Mouse (Mus musculus) frontal cortex, postnatal 10 days (tissue): ENCODE measurements around the gene Nynrin.

Source experiments
- DNase-seq, 2 experiments: peaks; one replicate each; pipeline ENCODE4 v3.0.0; 2022; ENCODE audit warnings: low spot score in 2 of 2, mixed read lengths in 1 of 2

The Nynrin gene

DNA sequence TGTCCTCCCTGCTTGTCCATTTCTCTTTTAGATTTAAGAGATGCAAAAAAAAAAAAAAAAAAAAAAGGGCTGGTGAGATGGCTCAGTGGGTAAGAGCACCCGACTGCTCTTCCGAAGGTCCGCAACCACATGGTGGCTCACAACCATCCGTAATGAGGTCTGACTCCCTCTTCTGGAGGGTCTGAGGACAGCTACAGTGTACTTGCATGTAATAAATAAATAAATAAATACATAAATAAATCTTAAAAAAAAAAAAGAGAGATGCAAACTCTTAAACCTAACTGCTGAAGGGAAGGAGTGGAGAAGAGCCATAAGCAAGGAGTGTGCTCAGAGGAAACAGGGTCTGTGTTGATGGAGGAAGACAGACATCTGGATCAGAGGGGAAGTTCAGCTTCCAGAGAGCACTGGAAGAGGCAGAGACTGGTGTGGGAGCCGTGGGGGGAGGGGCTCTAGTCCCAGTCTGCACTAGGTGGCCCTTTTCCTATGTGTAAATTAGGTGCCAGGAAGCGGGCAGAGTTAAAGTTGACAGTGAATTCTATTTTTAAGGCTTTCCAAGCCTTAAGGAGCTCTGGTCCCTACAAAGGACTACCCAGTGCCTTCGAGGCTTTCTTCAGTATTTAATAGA is 24.6 kb downstream of the Nynrin start:
- no peak for DNase-seq

DNA sequence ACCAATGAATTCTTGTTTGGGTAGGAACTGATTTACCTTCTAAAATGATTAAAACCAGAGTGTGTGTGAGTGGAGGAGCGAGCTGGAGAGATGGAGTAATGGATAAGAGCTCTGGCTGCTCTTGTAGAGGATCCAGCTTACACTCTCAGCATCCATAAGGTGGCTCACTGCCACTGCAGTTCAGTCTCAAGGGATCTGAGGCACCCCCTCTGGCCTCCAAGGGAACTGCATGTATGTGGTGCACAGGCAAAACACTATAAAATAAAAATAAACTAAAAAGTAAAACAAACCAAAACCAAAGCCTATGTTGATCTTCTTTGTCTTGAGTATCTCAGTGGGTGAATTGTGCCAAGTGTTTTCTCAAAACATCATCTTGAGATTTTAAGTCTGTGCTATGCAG is 25.8 kb downstream of the Nynrin start:
- peak; percentile 65 to 76 for DNase-seq

DNA sequence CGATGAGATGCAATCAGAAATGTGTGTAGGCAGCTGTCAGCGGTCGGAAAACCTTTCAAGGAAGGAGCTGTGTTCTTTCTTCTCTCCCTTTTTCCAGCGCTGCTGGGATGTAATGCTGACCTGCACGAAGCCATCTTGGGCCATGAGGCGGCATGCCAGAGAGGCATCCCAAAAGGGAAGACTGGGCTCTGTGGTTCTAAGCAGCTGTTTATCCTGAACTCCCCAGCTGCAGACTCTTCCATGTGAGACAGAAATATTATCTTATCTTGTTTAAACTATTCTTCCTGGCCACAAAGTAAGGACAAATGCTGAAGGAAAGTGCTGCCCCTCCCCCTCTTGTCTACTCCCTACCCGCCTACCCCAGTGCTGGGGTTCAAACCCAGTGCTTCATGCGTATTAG is 27.2 kb downstream of the Nynrin start:
- no peak for DNase-seq

DNA sequence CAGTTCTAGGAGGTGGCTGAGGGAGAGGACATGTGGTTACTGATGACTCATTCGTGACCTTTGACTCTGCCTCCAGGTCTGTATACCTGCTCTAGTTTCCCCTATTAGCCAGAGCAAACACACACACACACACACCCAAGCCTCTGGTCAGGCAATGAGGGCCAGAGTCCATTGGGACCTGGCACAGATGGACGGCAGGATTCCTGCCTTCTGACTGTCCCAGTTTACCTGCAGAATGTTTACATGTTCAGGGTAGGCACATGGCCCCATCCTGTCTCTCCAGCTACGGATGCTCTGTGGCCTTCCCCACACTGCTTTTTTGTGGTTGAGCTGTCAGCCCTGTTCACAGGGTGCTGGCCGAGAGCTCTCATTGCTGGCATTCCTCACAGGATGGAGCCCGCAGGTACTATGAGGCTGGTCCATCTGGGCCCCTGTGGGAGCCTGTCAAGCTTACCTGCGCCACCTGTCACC is 28.4 kb downstream of the Nynrin start:
- no peak for DNase-seq

DNA sequence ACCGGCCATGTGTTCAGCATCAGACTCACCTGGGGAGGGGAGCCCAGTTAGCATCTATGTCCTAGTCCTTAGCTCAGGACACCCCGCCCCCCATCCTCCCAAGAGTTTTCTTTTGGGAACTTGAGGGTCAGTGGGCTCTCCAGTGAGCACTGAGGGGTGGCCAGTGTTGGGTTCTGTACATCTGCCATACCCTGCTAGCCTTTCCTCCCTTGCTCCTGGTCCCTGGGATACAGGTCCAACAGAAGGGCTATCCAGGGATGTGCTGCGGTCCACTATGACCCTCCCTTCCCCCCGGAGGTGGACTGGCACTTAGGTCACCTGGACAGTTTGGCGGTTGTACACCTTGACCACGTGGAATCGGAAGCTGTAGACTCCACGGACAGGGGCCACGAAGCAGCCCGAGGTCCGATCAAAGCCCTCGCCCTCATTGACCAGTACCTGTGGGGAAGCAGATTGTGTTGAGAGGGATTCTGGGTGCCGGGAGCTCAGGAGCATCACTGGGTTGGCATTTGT is 29.4 kb downstream of the Nynrin start:
- no peak for DNase-seq

DNA sequence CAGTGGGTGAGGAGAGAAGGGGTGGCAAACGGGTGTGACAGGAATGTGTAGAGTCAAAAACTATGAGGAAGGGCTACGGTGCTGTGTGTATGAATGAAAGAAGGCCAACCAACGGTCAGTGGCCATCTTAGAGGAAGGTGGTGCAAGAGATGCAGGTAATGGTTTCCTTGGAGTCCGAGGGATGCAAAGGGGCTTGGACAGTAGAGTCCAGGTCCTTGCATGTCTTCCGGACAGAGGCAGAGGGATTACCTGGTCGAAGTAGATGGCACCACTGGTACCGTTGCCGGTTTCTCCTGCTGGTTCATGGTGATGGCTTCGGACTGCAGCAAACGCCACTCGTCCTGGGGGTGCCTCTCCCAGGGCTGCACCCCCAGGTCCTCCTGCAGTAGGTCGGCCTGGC is 29.9 kb downstream of the Nynrin start:
- no peak for DNase-seq

DNA sequence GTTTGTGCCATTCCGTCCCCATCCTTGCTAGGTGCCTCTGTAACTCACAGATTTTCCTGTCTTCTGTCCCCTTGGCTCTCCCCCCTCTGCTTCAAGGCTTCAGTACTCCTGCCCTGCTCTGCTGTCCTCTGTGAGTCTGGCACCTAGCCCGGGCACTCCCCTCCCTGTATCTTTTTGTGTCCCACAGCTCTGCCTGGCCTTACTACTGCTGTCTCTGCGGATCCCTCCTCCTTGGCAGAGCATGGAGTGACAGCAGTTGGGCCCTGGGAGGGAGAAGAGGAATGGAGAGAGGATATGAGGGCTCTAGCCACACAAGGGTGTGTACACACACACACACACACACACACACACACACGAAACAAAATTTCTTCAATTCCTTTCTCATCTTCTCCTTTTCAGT is 30.4 kb downstream of the Nynrin start, which contains the start of gene Cbln3:
Cbln3 (minus strand) TSS at position 227 of the 400 bp plus-strand sequence.
- DNase-seq, result no peak

DNA sequence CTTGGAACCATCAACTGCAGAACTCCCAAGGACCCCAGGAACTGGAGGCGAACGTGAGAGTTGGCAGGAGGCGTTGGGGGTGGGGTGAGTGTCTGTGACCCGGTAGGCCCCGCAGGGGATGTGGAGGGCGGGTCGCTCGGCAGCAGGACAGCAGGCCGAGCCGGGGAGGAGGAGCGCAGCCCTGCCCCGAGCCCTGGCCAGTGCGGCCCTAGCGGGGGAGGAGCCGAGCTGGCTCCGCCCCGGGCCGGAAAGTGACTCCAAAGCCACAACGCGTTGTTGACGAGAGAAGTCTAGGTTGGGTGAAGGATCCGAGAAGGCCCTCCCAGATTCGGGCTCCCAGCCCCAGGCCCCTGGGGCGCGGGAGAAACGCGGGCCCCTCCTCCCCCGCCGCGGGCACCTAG is 30.9 kb downstream of the Nynrin start, which contains the start of gene Khnyn:
Khnyn (plus strand) TSS at position 235 of the 401 bp plus-strand sequence.
- peak; percentile 78 to 81 for DNase-seq

DNA sequence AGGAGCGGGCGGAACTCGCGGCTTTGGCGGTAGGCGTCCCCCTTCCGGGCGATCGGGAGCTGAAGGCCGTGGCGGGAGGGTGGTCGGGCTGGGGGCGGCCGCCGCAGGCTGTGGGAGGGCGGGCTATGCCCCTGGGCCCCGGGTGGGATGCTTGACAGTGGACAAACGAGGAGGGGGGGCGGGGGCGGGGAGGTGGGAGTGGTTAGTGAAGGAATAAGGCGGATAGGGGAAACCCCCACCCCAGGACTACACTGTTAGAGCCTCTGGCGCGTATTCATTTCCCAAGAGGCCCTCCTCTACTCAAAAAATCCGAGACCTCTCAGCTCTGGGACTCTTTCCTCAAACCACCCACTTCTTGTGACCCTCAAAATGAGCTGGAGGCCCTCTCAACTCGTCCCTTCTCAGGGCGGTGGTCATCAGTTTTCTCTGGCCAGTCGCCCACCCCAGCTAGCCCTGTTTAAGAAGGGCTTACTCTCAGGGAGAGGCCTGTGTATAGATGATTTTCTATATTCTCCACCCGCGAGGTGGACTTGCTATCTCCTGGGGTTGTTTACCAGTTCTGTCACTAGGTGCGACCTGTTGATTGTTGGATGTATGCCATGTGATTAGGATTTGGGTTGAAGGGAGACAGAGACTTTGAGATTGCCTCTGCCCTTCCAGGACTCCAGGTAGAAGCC is 31.4 kb downstream of the Nynrin start:
- no peak for DNase-seq

DNA sequence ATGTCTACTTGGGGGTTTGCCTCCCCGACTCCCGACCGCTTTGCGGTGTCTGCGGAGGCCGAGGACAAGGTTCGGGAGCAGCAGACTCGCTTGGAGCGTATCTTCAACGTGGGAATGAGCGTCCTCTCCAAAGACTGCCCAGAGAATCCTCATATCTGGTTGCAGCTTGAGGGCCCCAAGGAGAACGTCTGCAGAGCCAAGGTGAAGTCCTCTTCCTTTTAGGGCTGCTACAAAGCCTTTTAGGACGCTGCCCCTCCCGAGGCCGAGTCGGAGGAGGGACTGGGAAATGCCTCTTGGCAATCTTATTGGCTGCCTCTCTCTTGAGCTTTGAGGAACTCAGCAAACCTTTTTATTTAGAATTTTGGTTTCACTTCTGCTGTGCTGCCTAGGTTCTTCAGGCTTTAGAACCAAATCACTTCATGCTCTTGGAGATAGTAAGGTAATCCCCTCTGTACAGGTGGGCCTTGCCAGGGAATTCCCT is 32.0 kb downstream of the Nynrin start:
- no peak for DNase-seq

DNA sequence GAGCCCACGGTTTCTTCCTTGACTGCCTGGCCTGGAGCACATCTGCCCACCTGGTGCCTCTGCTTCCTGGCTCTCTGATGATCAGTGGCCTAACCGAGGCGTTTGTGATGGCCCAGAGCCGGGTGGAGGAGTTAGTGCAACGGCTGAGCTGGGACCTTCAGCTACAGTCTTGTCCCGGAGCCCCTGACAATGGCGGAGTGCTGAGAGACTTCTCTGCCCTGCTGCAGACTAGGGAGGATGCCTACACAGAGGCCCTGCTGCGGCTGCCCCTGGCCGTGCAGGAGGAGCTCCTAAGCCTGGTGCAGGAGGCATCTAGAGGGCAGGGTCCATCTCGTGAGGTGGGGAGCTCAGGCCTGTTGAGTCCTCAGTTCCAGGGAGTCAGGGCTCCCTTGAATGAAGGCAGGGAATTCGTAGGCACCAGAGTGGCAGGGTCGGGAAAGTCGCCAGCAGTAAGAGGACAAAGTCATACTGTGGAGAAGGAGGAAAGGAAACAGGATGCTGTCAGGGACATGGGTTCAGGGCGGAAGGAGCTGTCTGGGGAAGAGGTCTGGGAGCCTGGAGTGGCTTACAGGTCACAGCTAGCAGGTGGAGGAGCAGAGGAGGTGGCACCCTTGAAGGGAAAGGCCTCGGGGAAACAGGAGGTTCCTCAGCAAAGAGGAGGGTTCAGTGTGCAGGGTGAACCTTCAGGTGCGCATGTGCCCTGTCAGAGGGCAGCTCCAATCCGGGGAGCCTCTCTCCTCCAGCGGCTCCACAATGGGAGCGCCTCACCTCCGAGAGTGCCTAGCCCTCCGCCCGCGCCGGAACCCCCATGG is 33.0 kb downstream of the Nynrin start:
- DNase-seq, result no peak

DNA sequence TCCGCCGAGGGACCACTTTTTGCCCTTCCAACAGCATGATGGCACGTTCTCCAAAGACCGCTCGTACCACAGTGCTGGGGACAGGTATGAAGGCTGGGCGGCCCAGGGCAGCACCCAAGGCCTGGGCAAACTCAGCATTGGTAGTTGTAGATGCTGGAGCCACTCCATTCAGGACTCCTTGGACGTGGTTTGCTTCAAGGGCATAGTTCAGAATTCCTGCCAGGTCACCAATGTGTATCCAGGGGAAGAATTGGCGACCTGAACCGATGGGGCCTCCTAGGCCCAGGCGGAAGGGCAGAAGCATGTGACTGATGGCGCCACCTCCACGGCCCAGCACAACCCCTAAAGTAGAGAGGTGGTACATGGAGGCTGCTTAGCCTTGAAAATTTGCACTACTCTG is 43.9 kb downstream of the Nynrin start:
- DNase-seq, result no peak

DNA sequence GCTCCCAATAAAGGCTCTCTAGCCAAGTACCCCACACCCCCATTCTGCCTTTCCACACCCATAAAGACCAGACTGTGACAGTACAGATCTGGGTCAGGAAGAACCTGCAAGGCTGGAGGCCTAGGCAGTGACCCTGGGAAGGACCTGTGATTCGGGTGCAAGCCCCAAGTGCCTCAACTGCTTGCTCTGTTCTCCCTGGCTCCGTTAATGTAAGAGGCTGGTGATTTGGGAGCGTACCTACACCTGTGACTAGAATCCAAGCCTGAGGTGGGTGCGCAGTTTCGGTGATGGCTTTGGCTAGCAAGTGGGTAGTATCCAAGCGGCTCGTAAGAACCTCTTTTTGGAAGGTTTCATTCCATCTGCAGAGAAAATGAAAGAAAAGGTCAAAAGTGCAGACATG is 45.1 kb downstream of the Nynrin start:
- no peak for DNase-seq

DNA sequence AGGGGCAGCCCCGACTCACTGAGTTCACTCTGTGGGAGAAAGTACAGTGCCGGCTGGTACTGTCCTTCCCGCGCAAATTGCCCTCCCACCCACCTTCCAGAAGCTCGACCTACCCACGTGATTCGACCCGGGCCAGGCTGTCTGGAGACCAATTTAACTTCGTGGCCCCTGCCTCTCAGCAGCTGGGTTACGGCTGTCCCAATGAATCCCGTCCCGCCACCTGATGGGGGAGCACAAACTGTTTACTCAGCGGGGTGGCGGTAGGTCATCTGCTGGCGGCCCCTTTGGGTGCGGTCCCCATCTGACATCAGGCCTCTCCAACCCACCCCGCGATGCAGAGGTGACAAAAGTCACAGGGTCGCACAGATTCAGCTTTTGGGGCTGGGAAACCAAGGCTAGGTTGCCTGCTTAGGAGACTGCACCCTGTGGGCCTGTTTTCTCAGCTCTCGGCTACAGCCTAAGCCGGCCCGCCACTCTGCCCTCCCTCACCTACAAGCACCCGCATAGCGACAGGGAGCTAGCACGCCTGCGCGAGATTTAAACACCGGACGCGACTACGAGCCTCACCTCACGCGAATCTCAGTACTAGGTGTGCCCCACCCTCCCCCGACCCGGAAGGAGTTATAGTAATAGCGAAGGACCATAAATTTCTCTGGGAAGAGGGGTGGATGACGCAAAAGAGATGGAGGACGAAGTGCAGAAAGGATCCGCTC is 46.0 kb downstream of the Nynrin start, which contains the start of gene Sdr39u1:
Sdr39u1 (minus strand) TSS at position 593 of the 713 bp plus-strand sequence.
- peak; percentile 83 for DNase-seq

DNA sequence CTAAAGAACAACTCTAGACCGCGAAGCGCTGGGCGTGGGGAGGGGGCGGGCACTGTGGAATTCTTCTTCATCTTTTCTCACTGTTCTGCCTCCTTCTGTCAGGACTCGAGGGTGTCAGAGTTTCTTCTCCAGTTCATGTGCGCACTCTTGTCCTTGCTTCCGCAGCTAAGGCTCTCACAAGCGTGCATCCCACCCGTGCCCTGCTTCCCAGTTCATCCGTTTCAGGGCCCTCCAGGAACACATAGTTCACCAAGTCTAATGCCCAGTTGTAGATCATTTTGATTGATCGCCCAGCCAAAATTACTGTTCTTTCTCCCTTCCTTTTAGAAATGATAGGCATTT is 46.6 kb downstream of the Nynrin start:
- no peak for DNase-seq

DNA sequence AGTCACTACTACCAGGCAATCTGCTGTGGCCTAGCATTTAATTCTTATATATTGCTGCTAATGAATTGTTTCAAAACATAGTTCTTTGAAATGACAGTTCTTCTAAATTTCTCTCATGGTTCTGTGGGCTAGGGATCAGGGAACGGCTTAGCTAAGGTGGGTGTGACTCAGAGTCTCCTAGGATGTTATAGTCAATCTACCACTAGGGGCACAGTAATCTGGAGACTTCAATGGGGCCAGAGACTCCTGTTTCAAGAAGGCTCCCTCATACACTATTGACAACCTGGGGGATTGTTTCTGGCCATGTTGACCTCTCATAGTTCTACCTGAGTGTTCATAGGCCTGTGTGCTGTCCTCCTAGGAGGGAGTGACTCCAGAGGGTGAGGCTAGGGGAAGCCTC is 51.7 kb downstream of the Nynrin start:
- DNase-seq, result no peak

DNA sequence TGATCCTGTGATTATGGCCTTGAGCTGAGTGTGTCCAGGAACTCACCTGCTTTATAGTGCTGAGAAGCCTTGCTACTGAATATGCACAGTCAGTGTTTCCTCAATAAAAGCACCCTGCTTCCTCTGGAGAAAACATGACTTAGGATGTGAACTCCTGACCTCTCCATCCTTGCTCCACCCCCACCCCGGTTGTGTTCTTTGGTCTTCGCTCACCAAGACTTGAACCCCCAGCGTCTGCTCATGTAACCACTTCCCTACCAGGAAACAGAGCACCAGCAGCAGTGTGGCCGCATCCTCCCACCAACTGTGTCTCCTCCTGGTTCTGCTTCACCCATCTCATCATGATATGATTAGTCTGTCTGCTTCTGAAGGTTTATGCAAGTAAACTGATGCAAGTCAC is 59.6 kb downstream of the Nynrin start:
- DNase-seq, result no peak

DNA sequence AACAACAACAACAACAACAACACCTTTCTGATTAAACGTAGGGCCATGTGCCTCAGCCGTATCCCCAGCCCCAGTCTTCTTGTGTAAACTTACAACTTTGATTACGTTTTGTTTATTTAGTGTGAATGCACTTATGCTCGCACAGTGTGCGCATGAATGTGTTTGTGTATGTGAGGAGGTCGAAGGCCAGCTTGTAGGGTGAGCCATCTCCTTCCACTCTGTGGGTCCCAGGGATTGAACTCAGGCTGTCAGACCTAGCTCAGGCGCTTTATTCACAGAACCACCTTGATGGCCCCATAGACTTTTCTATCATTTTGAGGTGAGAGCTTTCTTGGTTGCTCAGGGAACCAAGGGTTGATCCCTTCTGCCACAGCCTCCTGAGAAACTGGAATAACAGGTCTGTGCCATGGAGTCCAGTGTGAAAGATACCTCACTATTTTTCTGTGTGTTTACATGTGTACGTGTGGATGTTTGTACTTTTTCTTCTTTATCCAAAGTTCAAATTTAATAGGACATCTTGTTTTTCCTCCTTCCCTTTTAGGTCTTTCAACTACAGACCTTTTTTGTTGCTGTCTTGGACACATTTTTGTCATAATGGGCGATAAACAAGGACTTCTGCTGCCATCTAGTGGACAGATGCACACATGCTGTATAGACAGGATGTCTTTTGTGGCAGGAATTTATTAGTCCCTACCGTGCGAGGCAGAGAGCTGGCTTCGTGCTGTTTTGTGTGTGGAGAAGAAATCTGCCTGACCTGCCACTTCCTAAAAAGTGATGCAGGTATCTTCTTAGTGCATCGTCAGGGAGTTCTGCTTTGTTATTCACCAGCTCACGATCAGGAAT is 64.7 kb downstream of the Nynrin start:
- peak in 1 of 2 experiments; percentile 61 for DNase-seq

DNA sequence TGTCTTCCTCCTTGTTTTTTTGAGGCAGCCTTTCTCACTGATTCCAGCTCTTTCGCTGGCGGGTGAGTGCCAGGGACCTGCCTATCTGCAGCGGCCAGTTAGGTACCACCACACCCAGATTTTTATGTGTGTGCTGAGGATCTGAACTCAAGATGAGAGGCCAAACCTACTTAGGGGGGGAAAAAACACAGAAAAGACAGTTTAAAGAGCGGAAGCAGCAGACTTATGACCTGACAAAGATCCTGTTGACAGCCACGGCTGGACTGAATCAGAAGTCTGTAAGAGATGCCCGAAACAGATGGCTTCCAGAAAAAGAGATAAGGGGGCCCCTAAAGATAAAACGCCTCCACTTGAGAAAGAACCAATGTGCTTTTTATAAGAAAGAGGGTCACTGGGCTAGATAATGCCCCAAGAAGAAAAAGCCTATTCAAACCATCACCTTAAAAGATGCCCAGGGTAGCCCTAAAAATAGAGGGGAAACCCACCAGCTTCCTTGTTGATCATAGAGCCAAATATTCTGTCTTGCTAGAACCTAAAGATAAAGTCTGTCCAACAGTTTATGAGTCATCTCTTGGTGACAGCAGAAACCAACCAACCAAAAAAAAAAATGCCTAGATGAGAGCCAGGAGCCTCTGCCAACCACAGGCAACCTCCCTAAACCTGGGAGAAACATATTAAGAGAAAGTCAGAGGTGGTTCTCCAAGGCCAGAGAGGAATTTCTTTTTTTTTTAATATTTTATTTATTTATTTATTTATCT is 68.8 kb downstream of the Nynrin start:
- no peak for DNase-seq
